In genomic region chr10:51015362-51015761, GRCm38 (mm10) we compare ENCODE assay signal across 13 mouse cellular contexts.
"Had no signal": no experiment of that assay in that cellular context is flagged by ENCODE, and none has a peak within 500 bp of the region (broad histone marks: within the 10 kb centered on the region; RNA-seq: fewer than 3 reads in every experiment).

No protein-coding gene starts in this region.

- H3K27ac ChIP-seq: left cerebral cortex, adult 2 months; liver, embryonic 13.5 days had no signal

- H3K27me3 ChIP-seq: liver, embryonic 13.5 days had no signal

- H3K36me3 ChIP-seq: liver, embryonic 13.5 days had no signal

- H3K4me1 ChIP-seq: liver, embryonic 13.5 days had no signal

- H3K9ac ChIP-seq: liver, embryonic 13.5 days had no signal

- H3K4me2 ChIP-seq: liver, embryonic 13.5 days; midbrain, embryonic 11.5 days had no signal

- H3K9me3 ChIP-seq: liver, embryonic 13.5 days had no signal

- DNase-seq: kidney, adult 9 months; kidney, postnatal 14 days; kidney, postnatal 4 days; layer of hippocampus, adult 9-11 months; layer of hippocampus, postnatal 36 days; liver, embryonic 13.5 days; lung, adult 2 months; lung, postnatal 14 days; lung, postnatal 4 days; thymus, adult 2 months; thymus, postnatal 25 days had no signal

- H3K4me3 ChIP-seq: left cerebral cortex, adult 2 months; liver, embryonic 13.5 days had no signal
